Mouse (Mus musculus) ES-Bruce4 (cell line): ENCODE measurements around the gene Cdc14a.

Experiments
- CTCF ChIP-seq: IDR thresholded peaks from one replicate; pipeline ENCODE4 v1.8.1; 2011; ENCODE audit warnings: low read depth, low read length
- EP300 ChIP-seq: IDR thresholded peaks from 2 replicates; pipeline ENCODE4 v1.6.1; 2011; ENCODE audit warnings: low read depth, low read length; ENCODE audit not compliant: insufficient read depth
- POLR2A ChIP-seq: IDR thresholded peaks from one replicate; pipeline ENCODE4 v1.8.1; 2011; ENCODE audit warnings: low read length; ENCODE audit not compliant: insufficient read depth

DNA sequence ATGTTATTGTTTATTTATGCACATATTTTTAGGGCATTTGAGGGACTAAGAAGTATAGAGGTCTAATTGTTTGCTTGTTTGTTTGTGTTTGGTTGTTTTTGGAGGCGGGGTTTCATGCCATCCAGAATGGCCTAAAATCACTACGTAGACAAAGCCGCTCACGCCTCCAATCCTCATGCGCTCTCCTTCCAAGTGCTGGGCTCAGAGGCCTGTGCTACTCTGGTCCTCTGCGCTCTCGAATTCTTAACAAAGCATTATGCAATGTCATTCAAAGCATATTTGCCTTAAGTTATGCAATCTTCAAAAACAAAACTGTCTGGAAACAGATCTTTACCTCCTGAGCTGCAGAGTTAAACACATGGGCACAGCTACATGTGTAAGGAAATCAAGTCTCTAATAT, 121.3 kb downstream of the Cdc14a start:
- TF ChIP-seq CTCF (no peak), POLR2A (no peak), EP300 (no peak)
